Mouse (Mus musculus) testis, postnatal 10 days (tissue): Measurements from ENCODE around the gene Qdpr.

Experiments
- DNase-seq: peaks from one replicate; pipeline ENCODE4 v3.0.0; 2021; ENCODE audit warnings: low spot score

The Qdpr gene

DNA sequence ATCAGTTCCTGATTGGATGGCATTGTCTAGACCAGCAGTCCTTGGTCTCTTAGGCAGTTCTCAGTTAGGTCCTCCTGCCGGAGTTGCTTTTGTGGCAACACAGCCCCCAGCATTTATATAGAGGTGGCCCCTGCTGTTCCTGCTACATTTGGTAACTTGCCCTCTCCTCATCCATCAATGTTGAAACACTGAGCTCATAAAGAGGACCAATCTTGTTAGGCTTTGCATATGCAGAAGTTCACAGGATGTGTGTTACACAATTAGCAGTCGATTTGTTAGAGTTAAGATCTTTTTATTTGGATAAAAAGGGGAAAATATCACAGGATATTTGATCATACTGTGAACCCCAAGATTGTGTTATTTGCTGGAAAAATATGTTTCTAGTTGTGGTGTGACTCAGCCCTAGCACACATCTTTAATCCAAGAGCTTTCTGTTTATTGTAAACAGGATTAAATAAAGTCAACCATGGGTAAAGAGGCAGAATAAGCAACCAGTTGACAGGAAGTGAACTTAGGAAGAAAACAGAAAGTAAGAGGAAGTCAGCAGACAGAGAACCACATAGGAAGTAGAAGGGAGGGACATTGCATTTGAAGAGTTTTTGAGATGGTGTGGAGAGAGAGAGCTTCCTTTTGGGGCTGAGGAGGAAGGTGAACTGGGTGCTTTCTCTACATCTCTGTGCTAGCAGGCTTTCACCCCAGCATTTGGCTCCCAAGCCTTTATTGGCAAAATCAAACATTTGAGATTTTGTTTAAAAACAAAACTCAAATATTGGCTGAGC, 65.8 kb downstream of the Qdpr start:
- DNase-seq = no peak
